Mouse (Mus musculus) layer of hippocampus, adult 8-10 months (tissue): ENCODE measurements around the gene Rgl1. TPM values are rescaled to one million over a fixed set of nuclear protein-coding genes. Genes with fewer than 3 reads are reported as not detected.
A peak's percentile ranks its signal among the peaks of the same experiment; 100 is the strongest.

Experiments used
- DNase-seq, 2 experiments: peaks; one replicate each; pipeline ENCODE4 v3.0.0; 2022; ENCODE audit warnings: low spot score in 2 of 2
- total RNA-seq, 4 experiments: library from RNA; stranded (reverse); gene quantifications; 2 replicates each; pipeline ENCODE4 v1.2.4; 2022

Gene Rgl1
- total RNA-seq, 4 experiments from 2014 or later = 109 to 161 (median 127) TPM

DNA sequence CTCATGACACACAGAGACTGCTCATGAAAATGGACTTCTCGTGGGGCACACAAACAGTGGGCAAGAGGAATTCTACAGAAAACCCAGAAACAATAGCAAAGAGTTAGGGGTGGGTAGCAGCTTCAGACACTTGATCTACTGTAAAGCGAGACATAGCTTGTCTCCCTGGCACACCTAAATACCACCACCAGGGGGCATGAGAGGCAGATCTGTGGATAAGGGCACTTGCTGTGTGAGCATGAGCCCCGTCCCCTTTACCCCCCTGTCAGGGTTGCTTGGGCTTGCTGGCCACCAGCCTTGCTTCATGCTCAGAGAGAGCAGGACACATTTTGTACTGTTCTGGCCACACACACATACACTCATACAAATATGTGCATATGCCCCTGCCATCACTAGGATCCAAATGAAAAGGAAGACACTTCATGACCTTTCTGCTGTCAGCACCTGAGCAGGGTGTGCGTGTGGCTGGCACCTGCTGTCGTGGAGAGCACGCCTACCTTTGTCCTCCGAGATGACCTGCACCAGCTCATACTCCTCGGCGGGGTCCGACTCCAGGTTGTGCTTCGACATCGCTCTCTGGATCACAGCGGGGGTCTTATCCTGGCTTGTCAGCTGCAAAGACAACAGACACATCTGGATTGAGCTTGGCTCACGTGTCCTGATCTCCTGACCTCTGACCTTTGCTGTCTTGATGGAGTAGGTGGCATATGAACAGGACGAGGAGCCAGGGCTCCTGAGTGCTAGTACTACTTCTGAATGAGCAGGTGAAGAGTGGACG lies 245.2 kb downstream of the Rgl1 start:
- DNase-seq = peak in 1 of 2 experiments; percentile 63

DNA sequence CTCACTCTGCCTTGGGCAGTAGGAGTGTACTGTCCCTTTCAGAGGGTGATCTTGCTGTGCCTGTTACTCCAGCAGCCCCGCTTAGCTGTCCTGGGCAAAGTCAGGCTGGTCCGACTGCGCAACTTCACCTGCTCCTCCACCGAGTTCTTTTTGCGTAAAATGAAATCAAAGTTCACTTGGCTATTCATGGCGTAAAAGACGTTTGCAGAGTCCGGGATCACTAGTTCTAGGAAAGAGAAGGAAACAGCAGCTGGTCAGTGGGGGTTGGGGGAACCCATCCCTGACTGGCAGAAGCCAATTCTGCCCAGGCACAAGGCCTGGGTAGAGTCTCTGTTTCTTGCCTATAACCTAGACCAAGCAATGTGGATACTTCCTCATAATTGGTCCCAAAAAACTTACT lies 247.2 kb downstream of the Rgl1 start:
- DNase-seq = no peak

DNA sequence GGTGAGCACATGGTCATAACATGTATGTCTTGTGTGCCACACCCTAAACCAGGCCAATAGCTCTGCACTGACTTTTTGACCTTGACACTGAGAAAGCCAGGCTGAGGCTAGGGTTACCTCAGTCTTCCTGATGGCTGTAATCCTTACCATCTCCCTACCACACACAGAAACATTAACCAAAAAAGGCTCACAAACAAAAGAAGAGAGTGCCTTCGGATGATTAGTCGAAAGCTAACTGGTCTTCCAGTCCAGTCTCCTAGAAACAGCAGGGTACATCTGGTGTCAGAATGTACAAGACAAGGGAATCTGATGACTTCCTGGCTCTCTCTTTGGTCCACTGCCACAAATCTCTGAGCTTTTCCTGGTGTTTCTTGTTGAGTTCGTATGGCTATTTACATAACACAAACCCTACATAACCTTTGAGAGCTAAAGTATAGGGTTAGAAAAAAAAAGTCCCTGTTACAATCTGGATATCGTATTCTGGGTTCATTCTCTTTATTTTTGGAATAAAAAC lies 249.0 kb downstream of the Rgl1 start:
- no peak for DNase-seq

DNA sequence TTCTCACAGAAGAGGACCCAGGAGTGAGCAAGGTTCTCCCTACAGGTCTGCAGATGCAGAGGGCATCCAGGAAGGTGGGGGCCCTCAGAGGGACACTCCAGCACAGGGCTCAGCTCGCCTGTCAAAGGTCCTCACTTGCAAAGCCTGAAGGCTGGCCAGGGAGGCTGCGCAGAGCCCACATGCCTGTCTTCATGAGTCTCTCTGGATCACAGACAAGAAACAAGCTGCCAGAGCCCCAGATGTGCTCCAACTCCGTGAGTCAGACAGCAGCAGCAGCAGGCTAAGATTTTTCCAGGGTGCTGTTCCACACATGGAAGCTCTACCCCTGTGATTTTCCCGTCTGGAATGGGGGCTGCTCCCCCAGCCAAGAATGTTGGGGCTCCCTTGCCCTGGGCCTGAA lies 251.9 kb downstream of the Rgl1 start:
- DNase-seq = no peak

DNA sequence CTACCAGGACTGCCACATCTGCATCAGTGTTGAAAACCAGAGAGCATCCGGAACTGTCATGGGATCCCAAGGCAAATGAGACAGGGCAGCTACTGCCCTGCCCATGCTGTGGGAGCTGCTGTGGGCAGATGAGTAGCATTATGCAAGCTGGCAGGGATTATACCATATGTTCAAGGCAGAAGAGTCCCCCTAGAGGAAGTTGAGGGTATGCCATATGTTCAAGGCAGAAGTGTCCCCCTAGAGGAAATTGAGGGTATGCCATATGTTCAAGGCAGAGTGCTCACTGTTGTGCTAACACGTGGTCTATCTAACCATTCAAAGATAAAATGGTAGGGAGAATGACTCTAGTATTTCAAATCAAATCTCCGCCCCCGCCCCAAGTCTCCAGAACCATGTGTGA lies 254.9 kb downstream of the Rgl1 start:
- no peak for DNase-seq

DNA sequence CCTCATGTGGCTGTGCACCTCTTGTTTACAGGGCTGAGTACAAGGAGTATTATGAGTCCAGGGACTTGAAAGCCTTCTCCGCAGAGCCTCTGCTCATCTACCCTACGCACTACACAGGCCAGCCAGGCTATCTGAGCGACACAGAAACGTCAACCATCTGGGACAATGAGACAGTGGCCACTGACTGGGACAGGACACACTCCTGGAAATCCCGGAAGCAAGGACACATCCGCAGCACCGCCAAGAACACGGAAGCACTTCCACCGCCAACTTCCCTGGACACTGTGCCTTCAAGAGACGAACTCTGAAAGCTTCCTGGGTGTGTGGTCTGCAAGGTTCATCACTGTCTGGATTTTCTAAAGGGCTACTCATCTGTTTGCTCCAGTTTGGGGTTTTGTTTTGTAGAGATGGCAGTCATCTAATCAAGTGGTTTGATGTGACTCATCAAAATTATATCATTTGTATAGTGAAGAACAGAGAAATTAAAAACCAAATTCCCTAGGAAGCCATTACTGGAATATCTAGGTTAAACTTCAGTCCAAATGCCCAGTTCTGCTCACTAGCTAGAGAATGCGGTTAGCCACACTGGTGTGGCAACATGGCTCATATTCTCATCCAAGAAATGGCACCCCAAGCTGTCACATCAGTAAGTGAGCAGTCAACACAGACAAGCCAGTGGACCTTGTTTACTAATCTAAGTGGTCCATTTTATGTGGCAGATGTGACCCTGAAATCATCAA lies 257.5 kb downstream of the Rgl1 start:
- DNase-seq = no peak

DNA sequence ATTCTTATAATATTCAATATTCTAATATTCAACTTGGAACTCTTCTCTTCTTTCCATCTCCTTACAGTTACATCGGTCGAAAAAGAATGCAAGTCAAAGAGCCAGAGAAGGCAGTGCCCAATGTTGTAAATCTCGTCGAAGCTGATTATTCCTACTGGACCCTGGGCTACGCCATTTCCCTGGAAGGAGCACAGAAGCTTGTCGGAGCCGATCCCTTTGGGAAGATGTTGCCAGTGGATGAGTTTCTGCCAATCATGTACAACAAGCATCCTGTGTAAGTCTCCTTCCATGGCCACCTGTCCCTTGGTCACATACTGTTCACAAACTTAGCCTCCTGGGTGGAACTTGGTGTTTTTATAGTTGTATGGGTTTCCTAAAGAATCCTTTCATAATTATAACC lies 259.4 kb downstream of the Rgl1 start:
- DNase-seq = no peak

DNA sequence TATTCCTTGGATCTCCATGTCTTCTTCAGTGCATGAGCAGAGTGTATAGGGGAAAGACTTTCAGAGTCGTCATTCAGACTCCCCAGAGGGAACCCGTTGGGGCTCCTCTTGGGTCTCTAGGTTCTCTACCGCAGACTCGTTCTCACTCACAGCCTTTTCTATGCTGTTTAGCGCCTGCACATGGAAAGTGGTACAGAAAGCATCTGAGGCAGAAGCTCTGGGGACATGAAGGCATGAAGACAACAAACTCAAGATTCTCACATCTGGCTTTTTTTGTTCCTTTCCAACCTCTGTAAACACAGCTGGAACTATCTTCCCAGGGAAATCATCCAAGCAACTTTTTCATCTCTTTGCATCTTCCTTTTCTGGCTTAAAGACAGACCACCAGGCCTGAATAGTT lies 260.0 kb downstream of the Rgl1 start:
- DNase-seq = no peak

DNA sequence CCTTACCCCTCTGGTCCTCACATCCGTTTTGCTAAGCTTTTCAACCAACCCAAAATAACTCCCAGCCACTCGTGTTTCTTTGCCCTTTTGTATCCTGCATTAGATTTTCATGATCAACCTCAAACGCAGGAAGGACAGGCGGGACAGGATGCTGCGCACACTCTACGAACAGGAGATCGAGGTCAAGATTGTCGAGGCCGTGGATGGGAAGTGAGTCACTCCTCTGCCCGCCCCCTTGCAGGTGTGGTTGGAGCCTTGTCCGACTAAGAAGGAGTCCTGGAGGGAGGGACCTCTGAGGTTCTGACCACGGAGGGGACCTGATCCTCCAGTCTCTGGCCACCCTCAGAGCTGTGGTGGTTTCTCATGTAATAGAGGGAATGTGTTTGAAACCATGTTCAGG lies 266.3 kb downstream of the Rgl1 start:
- no peak for DNase-seq

DNA sequence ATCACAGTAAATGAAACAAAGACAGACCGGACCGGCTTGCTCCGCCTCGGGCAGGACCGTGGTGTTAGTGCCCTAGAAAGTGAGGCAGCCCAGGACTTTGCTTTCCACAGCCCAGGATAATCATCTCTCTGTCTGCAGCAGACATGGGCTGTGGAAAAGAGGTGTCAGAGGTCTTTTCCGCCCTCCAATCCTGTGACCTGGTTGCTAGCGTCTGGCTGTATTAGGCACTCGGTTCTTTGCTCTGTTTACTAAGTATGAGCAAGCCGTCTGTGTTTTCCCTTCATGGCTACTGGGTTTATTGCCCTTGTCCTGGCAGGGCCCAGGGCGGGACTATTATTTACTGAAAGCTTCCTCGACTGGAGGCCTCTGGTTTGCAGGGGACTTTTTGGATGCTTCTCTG lies 268.6 kb downstream of the Rgl1 start:
- DNase-seq = no peak

DNA sequence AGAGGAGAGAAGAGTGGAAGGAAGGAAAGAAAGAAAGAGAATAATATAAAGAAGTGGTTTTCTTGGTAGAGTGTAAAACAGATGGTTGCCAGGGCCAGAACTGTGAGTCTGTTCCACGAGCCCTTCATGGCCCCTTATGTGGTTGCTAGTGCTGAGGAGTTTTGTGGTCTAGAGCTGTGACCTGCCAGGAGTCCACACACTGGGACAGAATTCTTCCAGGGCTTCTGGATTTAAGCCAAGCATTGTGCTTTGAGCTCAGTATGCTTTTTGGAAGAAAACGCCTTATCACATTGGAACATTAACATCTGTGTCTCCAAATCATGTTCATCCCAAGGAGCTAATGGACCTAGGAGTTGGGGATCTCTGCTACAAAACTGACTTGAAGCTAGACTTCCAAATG lies 269.3 kb downstream of the Rgl1 start:
- no peak for DNase-seq

DNA sequence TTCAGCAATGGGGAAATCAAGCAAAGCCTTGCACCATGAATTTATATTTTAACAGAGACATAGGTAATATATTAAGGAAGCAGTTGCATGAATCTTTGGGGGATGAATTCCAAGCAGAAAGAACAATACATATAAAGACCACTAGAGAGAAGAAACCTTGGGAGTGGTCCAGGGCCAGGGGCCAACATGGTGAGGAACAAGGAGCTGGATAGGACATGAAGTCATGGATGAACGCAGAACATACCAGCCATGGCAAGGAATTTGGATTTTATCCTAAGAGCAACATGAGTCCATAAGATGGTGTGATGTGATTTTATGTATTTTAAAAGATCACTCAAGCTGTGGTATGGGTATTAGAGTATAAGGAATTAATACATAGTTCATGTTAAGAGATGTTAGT lies 273.9 kb downstream of the Rgl1 start:
- DNase-seq = no peak

DNA sequence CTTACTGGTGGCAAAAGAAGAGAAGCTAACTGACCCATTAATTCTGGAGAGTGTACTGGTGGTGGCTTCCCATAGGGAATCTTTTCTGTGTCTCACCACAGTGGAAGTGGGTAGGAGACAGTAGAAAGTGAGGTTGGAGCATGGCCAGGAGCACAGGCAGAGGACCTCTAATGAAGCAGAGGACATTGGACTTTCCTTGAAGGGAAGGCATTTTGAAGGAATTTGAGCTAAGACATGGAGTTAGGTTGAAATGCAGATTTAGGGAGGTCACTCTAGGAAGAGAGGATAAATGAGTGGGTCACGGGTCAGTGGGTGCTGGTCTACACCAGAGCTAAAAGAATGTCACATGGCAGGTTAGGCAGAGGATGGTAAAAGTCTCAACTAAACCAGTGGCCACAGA lies 275.3 kb downstream of the Rgl1 start:
- DNase-seq = no peak

DNA sequence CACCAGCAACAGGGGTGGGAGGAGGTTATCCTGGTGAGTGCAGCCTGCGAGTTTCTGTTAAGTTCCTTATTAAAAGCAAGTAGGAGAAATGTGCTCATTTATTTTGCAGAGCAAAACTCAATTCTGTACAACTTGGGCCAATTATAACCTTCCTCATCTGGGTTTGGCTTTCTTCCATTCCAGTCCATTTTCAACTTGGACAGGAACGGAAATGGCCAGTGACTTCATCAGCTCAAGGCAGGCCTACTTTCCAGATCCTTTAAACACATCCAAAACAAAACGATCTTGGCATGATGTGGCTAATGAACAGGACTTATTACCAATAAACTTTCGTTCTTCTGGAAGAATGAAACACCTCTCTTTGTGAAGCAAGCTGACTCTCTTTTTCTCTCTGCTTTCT lies 290.0 kb downstream of the Rgl1 start:
- DNase-seq = no peak

DNA sequence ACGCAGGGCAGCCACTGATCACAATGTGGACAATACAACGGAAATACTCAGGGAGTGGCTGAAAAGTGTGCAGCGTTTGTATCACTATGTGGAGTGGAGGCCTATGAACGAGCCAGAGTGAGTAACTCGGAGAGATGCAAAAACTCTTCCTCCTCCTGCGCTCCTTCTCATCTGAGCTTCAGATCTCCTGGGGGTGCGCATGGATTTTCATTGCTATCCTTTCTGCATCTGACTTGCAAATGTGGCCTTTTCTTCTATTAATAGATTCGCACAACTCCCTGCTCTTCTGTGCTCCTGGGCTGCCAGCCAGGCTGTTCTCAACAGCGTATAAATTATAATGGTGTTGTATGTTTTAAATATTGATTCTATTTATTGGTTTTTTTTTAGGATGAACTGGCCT lies 297.7 kb downstream of the Rgl1 start:
- DNase-seq = peak; percentile 40 to 46

Other genes starting within 250 kb of the Rgl1 start
- gene Apobec4, start 15.8 kb downstream of the Rgl1 start, total RNA-seq = not detected
- gene Arpc5, start 191 bp upstream of the Rgl1 start, total RNA-seq = 100 to 1,000 TPM; 167 to 172 (median 171) TPM
- gene Ncf2, start 33.8 kb upstream of the Rgl1 start, total RNA-seq = 10 to 100 TPM in 2 of 4 experiments, 1 to 10 TPM in 2; 2.0 to 20.9 (median 11.6) TPM
- 100 to 1,000 TPM in 2 of 4 experiments, 10 to 100 TPM in 2; 79.1 to 117 (median 92.9) TPM for gene Smg7, start 136.3 kb upstream of the Rgl1 start, total RNA-seq
- 100 to 1,000 TPM; 137 to 148 (median 140) TPM for gene Nmnat2, start 188.6 kb upstream of the Rgl1 start, total RNA-seq